Mouse (Mus musculus): ENCODE measurements around the gene Caly.
A peak's percentile ranks its signal among the peaks of the same experiment; 100 is the strongest.

Caly gene

DNA sequence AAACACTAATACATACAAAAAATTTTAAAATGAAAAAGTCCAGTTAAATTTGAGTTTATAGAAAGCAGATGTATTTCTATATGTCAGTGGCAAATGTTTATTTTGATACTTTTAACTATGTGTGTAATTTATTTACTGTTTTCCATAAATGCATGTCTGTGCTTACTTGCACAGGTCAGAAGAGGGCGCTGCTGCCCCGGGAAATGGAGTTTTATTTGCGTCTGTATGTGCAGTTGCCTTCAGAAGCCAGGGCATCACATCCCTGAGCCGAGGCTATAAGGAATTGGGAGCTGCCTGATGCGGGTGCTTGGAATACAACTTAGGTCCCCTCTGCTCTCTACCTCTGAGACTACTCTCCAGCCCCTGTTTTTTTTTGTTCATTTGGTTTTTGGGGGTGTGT, 3.6 kb downstream of the Caly start:
- Histone ChIP-seq H3K4me1 (replicated peaks; ENCODE audit: low read depth, low read length) (peaks cover 52% of the 10 kb centered on the region), H3K9me3 (ENCODE audit: low read length) (no peaks in the 10 kb centered on the region), H3K4me3 (replicated peaks; ENCODE audit: low read length) (no peak overlapping the region), H3K36me3 (ENCODE audit: insufficient read depth, low read length) (no peaks in the 10 kb centered on the region), H3K27me3 (ENCODE audit: insufficient read depth, low read length) (peaks cover 34% of the 10 kb centered on the region)
- TF ChIP-seq POU5F1 (IDR thresholded peaks at IDR 0.05; ENCODE audit: borderline replicate concordance, low read length) (no peak), CTCF (conservative IDR thresholded peaks at IDR 0.05; ENCODE audit: low read length) (peak; percentile 81)

DNA sequence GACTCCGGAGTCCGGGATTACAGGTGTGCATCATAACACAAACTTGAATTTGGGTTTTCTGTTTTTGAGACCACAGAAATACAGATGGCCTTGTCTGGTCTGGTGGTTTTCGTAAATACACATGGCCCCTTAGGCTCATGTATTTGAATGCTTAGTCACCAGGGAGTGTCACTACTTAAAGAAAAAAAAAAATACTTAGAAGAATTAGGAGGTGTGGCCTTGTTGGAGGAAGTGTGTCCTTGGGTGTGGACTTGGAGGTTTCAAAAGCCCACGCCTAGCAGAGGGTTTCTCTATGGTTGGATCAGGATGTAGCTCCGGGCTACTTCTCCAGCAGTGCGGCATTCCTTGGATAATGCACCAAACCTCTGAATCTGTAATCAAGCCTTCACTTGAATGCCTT, 4.7 kb downstream of the Caly start:
- peaks cover 38% of the 10 kb centered on the region for H3K27me3 ChIP-seq (ENCODE audit: insufficient read depth, low read length)
- TF ChIP-seq POU5F1 (IDR thresholded peaks at IDR 0.05; ENCODE audit: borderline replicate concordance, low read length), result no peak
- TF ChIP-seq CTCF (conservative IDR thresholded peaks at IDR 0.05; ENCODE audit: low read length), result no peak
- TF ChIP-seq NANOG (IDR thresholded peaks at IDR 0.05; ENCODE audit: borderline replicate concordance, low read length), result no peak
- no peaks in the 10 kb centered on the region for H3K9me3 ChIP-seq (ENCODE audit: low read length)
- peaks cover 48% of the 10 kb centered on the region for H3K4me1 ChIP-seq (replicated peaks; ENCODE audit: low read depth, low read length)
- H3K36me3 ChIP-seq (ENCODE audit: insufficient read depth, low read length), result no peaks in the 10 kb centered on the region
- H3K4me3 ChIP-seq (replicated peaks; ENCODE audit: low read length), result no peak overlapping the region

- H3K4me1 ChIP-seq (replicated peaks; ENCODE audit: low read depth, low read length), result peaks cover 16% of the 10 kb centered on the region; the same call in 1 of the 2 replicates
- peak overlapping the region; percentile 75 for H3K4me3 ChIP-seq (replicated peaks; ENCODE audit: low read length)
- H3K36me3 ChIP-seq (ENCODE audit: insufficient read depth, low read length), result no peaks in the 10 kb centered on the region
- no peak for TF ChIP-seq CTCF (conservative IDR thresholded peaks at IDR 0.05; ENCODE audit: low read length)
- no peak for TF ChIP-seq POU5F1 (IDR thresholded peaks at IDR 0.05; ENCODE audit: borderline replicate concordance, low read length)
- TF ChIP-seq NANOG (IDR thresholded peaks at IDR 0.05; ENCODE audit: borderline replicate concordance, low read length), result no peak
- peaks cover 55% of the 10 kb centered on the region for H3K27me3 ChIP-seq (ENCODE audit: insufficient read depth, low read length)
- no peaks in the 10 kb centered on the region for H3K9me3 ChIP-seq (ENCODE audit: low read length)
Measured at GRCm38 (mm10) chr7:140070042-140070711, 12.2 kb downstream of the Caly start.

- H3K36me3 ChIP-seq (ENCODE audit: insufficient read depth, low read length), result no peaks in the 10 kb centered on the region
- no peak for TF ChIP-seq CTCF (conservative IDR thresholded peaks at IDR 0.05; ENCODE audit: low read length)
- TF ChIP-seq POU5F1 (IDR thresholded peaks at IDR 0.05; ENCODE audit: borderline replicate concordance, low read length), result no peak
- no peak for TF ChIP-seq NANOG (IDR thresholded peaks at IDR 0.05; ENCODE audit: borderline replicate concordance, low read length)
- H3K27me3 ChIP-seq (ENCODE audit: insufficient read depth, low read length), result peaks cover 72% of the 10 kb centered on the region
- peaks cover 22% of the 10 kb centered on the region; the same call in 1 of the 2 replicates for H3K4me1 ChIP-seq (replicated peaks; ENCODE audit: low read depth, low read length)
- no peaks in the 10 kb centered on the region for H3K9me3 ChIP-seq (ENCODE audit: low read length)
- no peak overlapping the region for H3K4me3 ChIP-seq (replicated peaks; ENCODE audit: low read length)
Measured at GRCm38 (mm10) chr7:140067397-140067796, 15.0 kb downstream of the Caly start.

- Histone ChIP-seq H3K27me3 (ENCODE audit: insufficient read depth, low read length) (peaks cover 81% of the 10 kb centered on the region), H3K9me3 (ENCODE audit: low read length) (no peaks in the 10 kb centered on the region), H3K4me3 (replicated peaks; ENCODE audit: low read length) (no peak overlapping the region), H3K4me1 (replicated peaks; ENCODE audit: low read depth, low read length) (peaks cover 47% of the 10 kb centered on the region), H3K36me3 (ENCODE audit: insufficient read depth, low read length) (no peaks in the 10 kb centered on the region)
- TF ChIP-seq CTCF (conservative IDR thresholded peaks at IDR 0.05; ENCODE audit: low read length) (peak; percentile 70), NANOG (IDR thresholded peaks at IDR 0.05; ENCODE audit: borderline replicate concordance, low read length) (no peak), POU5F1 (IDR thresholded peaks at IDR 0.05; ENCODE audit: borderline replicate concordance, low read length) (no peak)
Measured at GRCm38 (mm10) chr7:140063092-140063491, 19.3 kb downstream of the Caly start.

DNA sequence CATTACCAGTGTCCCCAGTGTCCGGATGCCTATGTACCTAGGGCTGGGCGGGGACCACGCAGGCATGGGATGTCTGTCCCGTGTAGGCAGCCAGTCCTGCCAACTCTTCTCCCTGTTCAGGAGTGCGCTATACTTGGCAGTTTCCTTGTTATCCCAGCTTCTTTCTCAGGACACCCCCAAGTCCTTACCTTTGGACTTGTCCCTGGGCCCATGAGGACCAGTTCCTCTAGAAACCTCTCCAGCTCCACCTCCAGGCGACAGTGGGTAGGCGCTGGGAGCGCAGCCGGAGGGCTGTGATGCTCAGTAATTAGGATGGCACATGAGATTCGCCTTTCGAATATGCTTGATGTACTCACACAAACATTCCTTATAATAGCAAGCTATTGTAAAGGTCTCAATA, 20.0 kb downstream of the Caly start:
- Histone ChIP-seq H3K4me1 (replicated peaks; ENCODE audit: low read depth, low read length) (peaks cover 54% of the 10 kb centered on the region), H3K9me3 (ENCODE audit: low read length) (no peaks in the 10 kb centered on the region), H3K36me3 (ENCODE audit: insufficient read depth, low read length) (no peaks in the 10 kb centered on the region), H3K27me3 (ENCODE audit: insufficient read depth, low read length) (peaks cover 86% of the 10 kb centered on the region), H3K4me3 (replicated peaks; ENCODE audit: low read length) (peak overlapping the region; percentile 85; the same call in 1 of the 2 replicates)
- TF ChIP-seq POU5F1 (IDR thresholded peaks at IDR 0.05; ENCODE audit: borderline replicate concordance, low read length) (no peak), CTCF (conservative IDR thresholded peaks at IDR 0.05; ENCODE audit: low read length) (peak; percentile 30)

GRCm38 (mm10) chr7:140061832-140062130, 20.6 kb downstream of the Caly start:
- no peak for TF ChIP-seq NANOG (IDR thresholded peaks at IDR 0.05; ENCODE audit: borderline replicate concordance, low read length)
- no peak for TF ChIP-seq POU5F1 (IDR thresholded peaks at IDR 0.05; ENCODE audit: borderline replicate concordance, low read length)
- no peaks in the 10 kb centered on the region for H3K36me3 ChIP-seq (ENCODE audit: insufficient read depth, low read length)
- H3K27me3 ChIP-seq (ENCODE audit: insufficient read depth, low read length), result peaks cover 92% of the 10 kb centered on the region
- H3K9me3 ChIP-seq (ENCODE audit: low read length), result no peaks in the 10 kb centered on the region
- peak overlapping the region; percentile 85 for H3K4me3 ChIP-seq (replicated peaks; ENCODE audit: low read length)
- peaks cover 59% of the 10 kb centered on the region for H3K4me1 ChIP-seq (replicated peaks; ENCODE audit: low read depth, low read length)

DNA sequence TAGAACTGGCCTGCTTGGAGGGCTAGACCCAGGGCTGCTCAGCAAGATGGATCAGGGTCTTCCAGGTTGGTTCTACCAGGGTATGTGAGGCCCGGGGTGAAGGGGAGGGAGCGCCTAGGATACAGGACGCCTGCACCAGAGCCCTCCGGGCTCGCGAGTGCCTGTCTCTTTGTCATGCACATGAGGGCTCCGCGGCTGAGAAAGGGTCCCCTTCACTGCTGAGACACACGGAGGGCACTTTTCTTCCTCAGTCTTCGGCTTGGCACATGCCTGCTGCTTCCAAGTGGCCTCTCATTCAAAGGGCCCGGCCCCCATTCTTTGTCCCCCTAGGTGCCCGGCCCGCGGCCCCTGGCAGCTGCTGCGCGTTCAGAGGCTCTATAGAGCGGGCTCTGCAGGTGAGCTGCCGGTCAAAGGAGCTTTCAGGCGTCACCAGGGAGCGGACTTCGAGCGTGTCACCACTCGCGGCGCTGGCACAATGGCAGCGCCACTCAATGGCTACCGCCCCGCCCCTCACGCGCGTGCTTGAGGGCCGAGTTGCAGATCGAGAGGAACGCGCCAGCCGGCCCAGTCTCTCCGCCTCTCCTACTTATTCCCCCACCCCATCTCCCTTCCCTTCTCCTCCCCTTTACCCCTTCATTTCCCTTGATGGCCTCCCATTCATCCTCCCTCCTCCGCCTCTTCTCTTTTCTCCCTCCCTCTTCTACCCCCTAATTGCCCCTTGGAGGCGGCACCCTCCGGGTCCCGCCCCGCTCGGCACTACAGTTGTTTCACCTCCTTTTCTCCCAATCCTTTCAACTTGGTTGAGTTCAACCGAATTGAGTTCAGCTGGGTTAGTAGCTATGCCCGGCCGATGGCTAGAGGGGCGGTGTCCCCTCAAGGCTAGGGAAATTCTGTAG, 21.2 kb downstream of the Caly start:
- H3K27me3 ChIP-seq (ENCODE audit: insufficient read depth, low read length), result peaks cover 95% of the 10 kb centered on the region
- H3K4me3 ChIP-seq (replicated peaks; ENCODE audit: low read length), result peak overlapping the region; percentile 85
- H3K4me1 ChIP-seq (replicated peaks; ENCODE audit: low read depth, low read length), result peaks cover 65% of the 10 kb centered on the region
- H3K36me3 ChIP-seq (ENCODE audit: insufficient read depth, low read length), result no peaks in the 10 kb centered on the region
- H3K9me3 ChIP-seq (ENCODE audit: low read length), result no peaks in the 10 kb centered on the region
- TF ChIP-seq CTCF (conservative IDR thresholded peaks at IDR 0.05; ENCODE audit: low read length) (no peak), POU5F1 (IDR thresholded peaks at IDR 0.05; ENCODE audit: borderline replicate concordance, low read length) (peak; percentile 99), NANOG (IDR thresholded peaks at IDR 0.05; ENCODE audit: borderline replicate concordance, low read length) (no peak)
